Mouse (Mus musculus) MEL (cell line): ENCODE data around the gene Kcnh6. TPM values are rescaled to one million over a fixed set of nuclear protein-coding genes. Genes with fewer than 3 reads are reported as not detected.

Experiments used
- DNase-seq: peaks from one replicate; pipeline ENCODE4 v3.0.0; 2011; ENCODE audit warnings: low read depth, low spot score
- H3K27ac ChIP-seq: 2 replicates; pipeline ENCODE4 v1.5.1; 2012; ENCODE audit warnings: low read depth, mild to moderate bottlenecking, control low read depth, low read length, moderate library complexity; ENCODE audit not compliant: control insufficient read depth
- H3K27me3 ChIP-seq, 2 experiments: fragments of 150-350 bp in 1 of 2; sonication (generic) in 1 of 2; 2 replicates each; pipeline ENCODE4 v1.6.1; 2012; ENCODE audit warnings: low read length in 2 of 2, mild to moderate bottlenecking in 2 of 2, improper control_type of control experiment in 1 of 2, moderate library complexity in 1 of 2; ENCODE audit not compliant: insufficient read depth in 2 of 2, control insufficient read depth in 1 of 2
- H3K36me3 ChIP-seq, 2 experiments: 2 replicates each; pipeline ENCODE4 v1.6.1; 2012 to 2014; ENCODE audit warnings: low read length in 2 of 2, improper control_type of control experiment in 1 of 2, inconsistent platforms in 1 of 2, mild to moderate bottlenecking in 1 of 2; ENCODE audit not compliant: insufficient read depth in 2 of 2, control insufficient read depth in 1 of 2
- H3K4me1 ChIP-seq, 2 experiments: fragments of 150-350 bp in 1 of 2; sonication (generic) in 1 of 2; 2 replicates each; pipeline ENCODE4 v1.6.1; 2012; ENCODE audit warnings: low read length in 2 of 2, improper control_type of control experiment in 1 of 2, mild to moderate bottlenecking in 1 of 2; ENCODE audit not compliant: insufficient read depth in 2 of 2, control insufficient read depth in 1 of 2
- H3K4me3 ChIP-seq, 2 experiments: fragments of 150-350 bp in 1 of 2; sonication (generic) in 1 of 2; 2 replicates each; pipeline ENCODE4 v1.5.1; 2012; ENCODE audit warnings: low read depth in 2 of 2, low read length in 2 of 2, mild to moderate bottlenecking in 2 of 2, moderate library complexity in 2 of 2, control low read depth in 1 of 2, improper control_type of control experiment in 1 of 2; ENCODE audit not compliant: control insufficient read depth in 1 of 2, insufficient read depth in 1 of 2
- H3K79me2 ChIP-seq: 2 replicates; pipeline ENCODE4 v1.6.1; 2012; ENCODE audit warnings: mild to moderate bottlenecking, low read length, moderate library complexity; ENCODE audit not compliant: control insufficient read depth, poor library complexity, insufficient read depth
- H3K9ac ChIP-seq: 2 replicates; pipeline ENCODE4 v1.6.1; 2012; ENCODE audit warnings: low read depth, mild to moderate bottlenecking, control low read depth, low read length, moderate library complexity; ENCODE audit not compliant: control insufficient read depth, poor library complexity, severe bottlenecking
- H3K9me3 ChIP-seq: fragments of 150-350 bp; sonication (generic); replicated peaks from 2 replicates; pipeline ENCODE4 v1.6.1; 2012; ENCODE audit warnings: mild to moderate bottlenecking, low read length, improper control_type of control experiment, moderate library complexity; ENCODE audit not compliant: insufficient read depth
- BHLHE40 ChIP-seq: IDR thresholded peaks from 2 replicates; pipeline ENCODE4 v1.6.1; 2012; ENCODE audit warnings: low read depth, mild to moderate bottlenecking, inconsistent platforms, low read length, improper control_type of control experiment, borderline replicate concordance
- CHD1 ChIP-seq: IDR thresholded peaks from 2 replicates; pipeline ENCODE4 v1.6.1; 2012; ENCODE audit warnings: low read depth, mild to moderate bottlenecking, inconsistent platforms, low read length, improper control_type of control experiment
- CHD2 ChIP-seq: IDR thresholded peaks from 2 replicates; pipeline ENCODE4 v1.6.1; 2011; ENCODE audit warnings: low read length, improper control_type of control experiment
- E2F4 ChIP-seq: IDR thresholded peaks from 2 replicates; pipeline ENCODE4 v1.6.1; 2011; ENCODE audit warnings: low read depth, low read length, improper control_type of control experiment, borderline replicate concordance
- EP300 ChIP-seq, 2 experiments: IDR thresholded peaks; 2 replicates each; pipeline ENCODE4 v1.6.1; 2011; ENCODE audit warnings: improper control_type of control experiment in 2 of 2, low read length in 2 of 2, low read depth in 1 of 2, mild to moderate bottlenecking in 1 of 2
- ETS1 ChIP-seq: IDR thresholded peaks from 2 replicates; pipeline ENCODE4 v1.6.1; 2012; ENCODE audit warnings: low read depth, mild to moderate bottlenecking, inconsistent platforms, low read length, improper control_type of control experiment, moderate library complexity
- GABPA ChIP-seq: IDR thresholded peaks from 2 replicates; pipeline ENCODE4 v1.6.1; 2012; ENCODE audit warnings: low read depth, mild to moderate bottlenecking, inconsistent platforms, low read length, improper control_type of control experiment, moderate library complexity
- GATA1 ChIP-seq: IDR thresholded peaks from 2 replicates; pipeline ENCODE4 v1.6.1; 2011; ENCODE audit warnings: low read depth, low read length, improper control_type of control experiment
- JUND ChIP-seq: IDR thresholded peaks from 2 replicates; pipeline ENCODE4 v1.6.1; 2011; ENCODE audit warnings: low read depth, mild to moderate bottlenecking, improper control_type of control experiment, low read length
- MAX ChIP-seq: IDR thresholded peaks from 2 replicates; pipeline ENCODE4 v1.6.1; 2011; ENCODE audit warnings: low read length, improper control_type of control experiment
- MEF2A ChIP-seq: IDR thresholded peaks from 2 replicates; pipeline ENCODE4 v1.6.1; 2014; ENCODE audit warnings: low read depth, mild to moderate bottlenecking, inconsistent platforms, low read length, improper control_type of control experiment; ENCODE audit not compliant: poor library complexity, insufficient replicate concordance, severe bottlenecking; ENCODE audit errors: extremely low read depth
- MYB ChIP-seq: IDR thresholded peaks from 2 replicates; pipeline ENCODE4 v1.6.1; 2011; ENCODE audit warnings: mild to moderate bottlenecking, low read depth, low read length, improper control_type of control experiment
- NELFE ChIP-seq: IDR thresholded peaks from 2 replicates; pipeline ENCODE4 v1.6.1; 2011; ENCODE audit warnings: low read depth, low read length, improper control_type of control experiment
- POLR2A ChIP-seq, 2 experiments: IDR thresholded peaks; 2 replicates each; pipeline ENCODE4 v1.6.1; 2011 to 2012; ENCODE audit warnings: low read length in 2 of 2, mild to moderate bottlenecking in 2 of 2, control low read depth in 1 of 2, improper control_type of control experiment in 1 of 2, low read depth in 1 of 2, moderate library complexity in 1 of 2; ENCODE audit not compliant: control insufficient read depth in 1 of 2, insufficient read depth in 1 of 2, poor library complexity in 1 of 2
- POLR2AphosphoS2 ChIP-seq: IDR thresholded peaks from 2 replicates; pipeline ENCODE4 v1.6.1; 2011; ENCODE audit warnings: low read length, improper control_type of control experiment
- RAD21 ChIP-seq: IDR thresholded peaks from 2 replicates; pipeline ENCODE4 v1.6.1; 2011; ENCODE audit warnings: mild to moderate bottlenecking, low read depth, low read length, improper control_type of control experiment
- SMC3 ChIP-seq: IDR thresholded peaks from 2 replicates; pipeline ENCODE4 v1.6.1; 2011; ENCODE audit warnings: low read depth, low read length, improper control_type of control experiment
- TAL1 ChIP-seq: IDR thresholded peaks from 2 replicates; pipeline ENCODE4 v1.6.1; 2012; ENCODE audit warnings: mild to moderate bottlenecking, inconsistent platforms, low read length, moderate library complexity, mixed read lengths
- TCF12 ChIP-seq: IDR thresholded peaks from 2 replicates; pipeline ENCODE4 v1.6.1; 2014; ENCODE audit warnings: low read depth, mild to moderate bottlenecking, inconsistent platforms, low read length, improper control_type of control experiment, moderate library complexity
- UBTF ChIP-seq: IDR thresholded peaks from 2 replicates; pipeline ENCODE4 v1.6.1; 2012; ENCODE audit warnings: low read depth, mild to moderate bottlenecking, inconsistent platforms, low read length, improper control_type of control experiment, moderate library complexity, borderline replicate concordance; ENCODE audit not compliant: insufficient read depth
- ZC3H11A ChIP-seq: IDR thresholded peaks from 2 replicates; pipeline ENCODE4 v1.6.1; 2012; ENCODE audit warnings: low read depth, mild to moderate bottlenecking, inconsistent platforms, low read length, improper control_type of control experiment
- ZKSCAN1 ChIP-seq: IDR thresholded peaks from 2 replicates; pipeline ENCODE4 v1.6.1; 2012; ENCODE audit warnings: low read depth, mild to moderate bottlenecking, inconsistent platforms, low read length, improper control_type of control experiment, moderate library complexity
- ZMIZ1 ChIP-seq: IDR thresholded peaks from 2 replicates; pipeline ENCODE4 v1.6.1; 2012; ENCODE audit warnings: low read depth, mild to moderate bottlenecking, inconsistent platforms, low read length, improper control_type of control experiment, moderate library complexity
- ZNF384 ChIP-seq: IDR thresholded peaks from 2 replicates; pipeline ENCODE4 v1.6.1; 2012; ENCODE audit warnings: low read depth, mild to moderate bottlenecking, inconsistent platforms, low read length, improper control_type of control experiment
- polyA plus RNA-seq, 2 experiments: library from polyadenylated mRNA; stranded (reverse) in 1 of 2; unstranded in 1 of 2; fragments of >175 nt in 1 of 2; fragments of >200 nt in 1 of 2; gene quantifications; 2 replicates each; pipeline versions ENCODE4 v1.2.1 to v1.2.4; 2012; ENCODE audit warnings: low replicate concordance in 2 of 2, low read depth in 1 of 2; ENCODE audit not compliant: insufficient read length in 2 of 2, insufficient read depth in 1 of 2, missing spikeins in 1 of 2
- total RNA-seq: library from RNA; depleted of rRNA; stranded (reverse); fragments of 300-350 nt; gene quantifications from 2 replicates; pipeline ENCODE4 v1.2.3, GENCODE M21; 2012

The Kcnh6 gene
- total and polyA plus RNA-seq, 3 experiments, result 0.04 to 0.07 TPM; not detected in 1

DNA sequence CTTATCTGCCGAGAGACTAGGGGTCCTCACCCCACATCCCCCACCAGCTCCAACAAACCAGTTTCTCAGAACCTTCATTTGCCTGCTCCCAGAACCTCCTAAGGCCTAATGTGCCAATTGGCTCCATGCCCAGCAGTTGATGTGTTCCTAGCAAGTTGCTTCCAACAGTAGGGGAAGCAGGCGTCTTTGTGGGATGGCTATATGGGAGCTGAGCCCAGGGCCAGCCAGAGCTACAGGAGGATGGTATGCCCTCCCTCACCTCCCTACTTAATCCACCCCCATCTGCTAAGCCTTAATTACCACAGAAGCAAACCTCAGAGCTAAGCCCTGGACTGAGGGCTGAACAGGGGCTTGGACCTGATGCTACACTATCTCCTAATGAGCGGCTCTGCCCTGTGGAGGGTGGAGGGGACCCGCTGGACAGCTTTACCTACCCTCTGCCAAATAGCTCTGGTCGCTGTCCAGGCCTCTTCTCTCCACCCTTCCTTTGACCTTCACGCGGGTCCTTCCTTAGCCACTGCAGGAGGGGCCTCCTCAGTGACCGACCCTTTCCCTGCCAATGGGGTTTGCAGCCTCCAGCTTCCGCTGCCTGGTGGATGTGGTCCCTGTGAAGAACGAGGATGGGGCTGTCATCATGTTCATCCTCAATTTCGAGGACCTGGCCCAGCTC, 5.8 kb downstream of the Kcnh6 start:
- DNase-seq, result no peak
- TF ChIP-seq UBTF (no peak), ZC3H11A (no peak), POLR2A (IDR thresholded peaks at IDR 0.05; ENCODE audit: control insufficient read depth in 1 of 2, insufficient read depth in 1 of 2, low read depth in 1 of 2, low read length in 2 of 2, poor library complexity in 1 of 2) (no peak), GABPA (no peak), GATA1 (no peak), MEF2A (no peak), E2F4 (no peak), ETS1 (no peak), BHLHE40 (no peak), ZNF384 (no peak), EP300 (IDR thresholded peaks at IDR 0.05; ENCODE audit: low read depth in 1 of 2, low read length in 2 of 2) (no peak), POLR2AphosphoS2 (no peak), MAX (no peak), ZKSCAN1 (no peak), CHD2 (no peak), MYB (no peak), ZMIZ1 (no peak), TCF12 (no peak), NELFE (no peak)
- Histone ChIP-seq H3K4me3 (no peak overlapping the region), H3K4me1 (no peaks in the 10 kb centered on the region), H3K27ac (no peak overlapping the region), H3K79me2 (no peaks in the 10 kb centered on the region), H3K9me3 (no peaks in the 10 kb centered on the region), H3K36me3 (no peaks in the 10 kb centered on the region), H3K27me3 (peaks cover 14 to 37% of the 10 kb centered on the region in 2 experiments), H3K9ac (no peak overlapping the region)

DNA sequence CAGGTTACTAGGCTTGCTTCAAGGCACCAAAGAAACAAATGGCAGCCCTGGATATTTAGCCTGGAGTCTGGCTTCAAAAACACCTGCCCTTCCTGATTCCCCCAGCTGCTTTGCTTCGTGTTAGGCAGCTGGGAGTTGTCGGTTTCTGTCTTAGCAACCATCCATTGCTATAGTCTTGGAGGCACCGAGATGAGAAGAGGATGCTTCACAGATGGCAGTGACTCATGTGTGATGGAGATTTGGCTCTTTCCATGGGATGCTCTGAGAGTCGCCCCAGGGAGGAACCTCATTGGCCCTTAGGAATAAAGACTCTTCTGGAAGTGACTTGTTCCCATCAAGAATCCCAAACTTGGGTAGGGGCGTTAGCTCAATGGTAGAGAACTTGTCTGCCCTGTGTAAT, 8.5 kb downstream of the Kcnh6 start:
- no peaks in the 10 kb centered on the region for H3K9me3 ChIP-seq
- H3K4me3 ChIP-seq, result no peak overlapping the region
- H3K27ac ChIP-seq, result no peak overlapping the region
- H3K36me3 ChIP-seq, result no peaks in the 10 kb centered on the region
- no peak for DNase-seq
- H3K27me3 ChIP-seq, result peaks cover 14 to 26% of the 10 kb centered on the region in 2 experiments
- H3K79me2 ChIP-seq, result no peaks in the 10 kb centered on the region
- no peaks in the 10 kb centered on the region for H3K4me1 ChIP-seq
- TF ChIP-seq RAD21 (no peak), ETS1 (no peak), POLR2A (IDR thresholded peaks at IDR 0.05; ENCODE audit: control insufficient read depth in 1 of 2, insufficient read depth in 1 of 2, low read depth in 1 of 2, low read length in 2 of 2, poor library complexity in 1 of 2) (no peak), JUND (no peak), EP300 (IDR thresholded peaks at IDR 0.05; ENCODE audit: low read depth in 1 of 2, low read length in 2 of 2) (no peak), CHD1 (no peak), SMC3 (no peak), BHLHE40 (no peak), TAL1 (no peak)
- no peak overlapping the region for H3K9ac ChIP-seq
